Mouse (Mus musculus): ENCODE results near the gene 1700003E16Rik.
"Not testable (repeated sequence)": the region's sequence is repeated elsewhere in the genome, so short reads cannot be mapped to it uniquely, and the experiment has no call there.

- TF ChIP-seq CTCF (IDR thresholded peaks at IDR 0.05) = peak; percentile 75
- not testable (repeated sequence) for TF ChIP-seq EP300 (IDR thresholded peaks at IDR 0.05)
Observed at GRCm38 (mm10) chr6:83159456-83159855, 3.3 kb downstream of the 1700003E16Rik start.

Data from lung, postnatal 0 days (tissue).